Mouse (Mus musculus) brain, embryonic 14.5 days (tissue): ENCODE results near the gene Hoxa4. TPM values are rescaled to one million over a fixed set of nuclear protein-coding genes. Genes with fewer than 3 reads are reported as not detected.

Experiments used
- DNase-seq: peaks from one replicate; pipeline ENCODE4 v3.0.0-alpha.2; 2011; ENCODE audit warnings: low read depth
- CTCF ChIP-seq: fragments of 200-500 bp; IDR thresholded peaks from 2 replicates; pipeline ENCODE4 v1.5.1; 2012; ENCODE audit warnings: inconsistent platforms, mild to moderate bottlenecking, moderate library complexity, borderline replicate concordance; ENCODE audit not compliant: insufficient read depth, insufficient read length; ENCODE audit errors: extremely low read depth
- POLR2A ChIP-seq: fragments of 200-500 bp; IDR thresholded peaks from 2 replicates; pipeline ENCODE4 v1.6.1; 2012; ENCODE audit warnings: mild to moderate bottlenecking, inconsistent platforms, borderline replicate concordance; ENCODE audit not compliant: poor library complexity, insufficient read depth, insufficient read length, severe bottlenecking; ENCODE audit errors: extremely low read depth
- polyA plus RNA-seq: library from polyadenylated mRNA; depleted of rRNA; stranded (reverse); fragments of >200 nt; gene quantifications from 2 replicates; pipeline ENCODE4 v1.2.3, GENCODE M21; 2012

Hoxa4 gene
- polyA plus RNA-seq, 1 experiment, result 16.4 TPM

- DNase-seq, result no peak
- TF ChIP-seq POLR2A, result no peak
- TF ChIP-seq CTCF, result no peak
Observed at GRCm38 (mm10) chr6:52178918-52179665, 12.5 kb downstream of the Hoxa4 start.

- DNase-seq, result no peak
- no peak for TF ChIP-seq CTCF
- no peak for TF ChIP-seq POLR2A
Observed at GRCm38 (mm10) chr6:52177806-52178205, 13.7 kb downstream of the Hoxa4 start.

GRCm38 (mm10) chr6:52177061-52177735 lies 14.4 kb downstream of the Hoxa4 start, which contains the start of gene 5730596B20Rik:
Gene 5730596B20Rik (plus strand): TSS chr6:52177498.
- no peak for TF ChIP-seq POLR2A
- TF ChIP-seq CTCF, result no peak
- no peak for DNase-seq

GRCm38 (mm10) chr6:52176391-52176790 lies 15.2 kb downstream of the Hoxa4 start:
- DNase-seq, result no peak
- no peak for TF ChIP-seq CTCF

- TF ChIP-seq CTCF (no peak), POLR2A (no peak)
- DNase-seq, result no peak
Observed at GRCm38 (mm10) chr6:52175864-52176263, 15.7 kb downstream of the Hoxa4 start.

GRCm38 (mm10) chr6:52174968-52175751 lies 16.4 kb downstream of the Hoxa4 start:
- TF ChIP-seq POLR2A (no peak), CTCF (no peak)
- DNase-seq, result no peak

GRCm38 (mm10) chr6:52173648-52174047 lies 17.9 kb downstream of the Hoxa4 start:
- no peak for DNase-seq
- TF ChIP-seq POLR2A, result no peak

GRCm38 (mm10) chr6:52172501-52172900 lies 19.1 kb downstream of the Hoxa4 start:
- no peak for TF ChIP-seq CTCF
- TF ChIP-seq POLR2A, result no peak
- peak; percentile 73 for DNase-seq

- no peak for DNase-seq
- TF ChIP-seq CTCF, result no peak
- TF ChIP-seq POLR2A, result no peak
Observed at GRCm38 (mm10) chr6:52171938-52172337, 19.6 kb downstream of the Hoxa4 start.

GRCm38 (mm10) chr6:52171331-52171730 lies 20.2 kb downstream of the Hoxa4 start:
- TF ChIP-seq CTCF (no peak), POLR2A (no peak)
- no peak for DNase-seq

GRCm38 (mm10) chr6:52170898-52171223 lies 20.7 kb downstream of the Hoxa4 start:
- TF ChIP-seq POLR2A, result no peak
- no peak for TF ChIP-seq CTCF

GRCm38 (mm10) chr6:52170166-52170897 lies 21.2 kb downstream of the Hoxa4 start:
- DNase-seq, result peak; percentile 0
- TF ChIP-seq POLR2A (no peak), CTCF (no peak)

More at GRCm38 (mm10) chr6:52170898-52171223, 20.7 kb downstream of the Hoxa4 start:
- no peak for DNase-seq
